Mouse (Mus musculus) left cerebral cortex, postnatal 25 days (tissue): ENCODE data around the gene Gja1. TPM values are rescaled to one million over a fixed set of nuclear protein-coding genes. Genes with fewer than 3 reads are reported as not detected.
A peak's percentile ranks its signal among the peaks of the same experiment; 100 is the strongest.
"Not testable (repeated sequence)": the region's sequence is repeated elsewhere in the genome, so short reads cannot be mapped to it uniquely, and the experiment has no call there.

Experiments
- DNase-seq, 2 experiments: peaks; one replicate each; pipeline ENCODE4 v3.0.0; 2022; ENCODE audit warnings: low spot score in 2 of 2, mixed read lengths in 1 of 2
- intact Hi-C: fragments of 180-260 bp; cut with DNase I; formaldehyde crosslinking; loops from one replicate; pipeline ENCODE4 v1.15.1; 2025
- total RNA-seq, 2 experiments: library from RNA; stranded (reverse); gene quantifications; 2 replicates each; pipeline ENCODE4 v1.2.3; 2021

Gja1 gene
- 100 to 1,000 TPM; 191 to 208 TPM for total RNA-seq

DNA sequence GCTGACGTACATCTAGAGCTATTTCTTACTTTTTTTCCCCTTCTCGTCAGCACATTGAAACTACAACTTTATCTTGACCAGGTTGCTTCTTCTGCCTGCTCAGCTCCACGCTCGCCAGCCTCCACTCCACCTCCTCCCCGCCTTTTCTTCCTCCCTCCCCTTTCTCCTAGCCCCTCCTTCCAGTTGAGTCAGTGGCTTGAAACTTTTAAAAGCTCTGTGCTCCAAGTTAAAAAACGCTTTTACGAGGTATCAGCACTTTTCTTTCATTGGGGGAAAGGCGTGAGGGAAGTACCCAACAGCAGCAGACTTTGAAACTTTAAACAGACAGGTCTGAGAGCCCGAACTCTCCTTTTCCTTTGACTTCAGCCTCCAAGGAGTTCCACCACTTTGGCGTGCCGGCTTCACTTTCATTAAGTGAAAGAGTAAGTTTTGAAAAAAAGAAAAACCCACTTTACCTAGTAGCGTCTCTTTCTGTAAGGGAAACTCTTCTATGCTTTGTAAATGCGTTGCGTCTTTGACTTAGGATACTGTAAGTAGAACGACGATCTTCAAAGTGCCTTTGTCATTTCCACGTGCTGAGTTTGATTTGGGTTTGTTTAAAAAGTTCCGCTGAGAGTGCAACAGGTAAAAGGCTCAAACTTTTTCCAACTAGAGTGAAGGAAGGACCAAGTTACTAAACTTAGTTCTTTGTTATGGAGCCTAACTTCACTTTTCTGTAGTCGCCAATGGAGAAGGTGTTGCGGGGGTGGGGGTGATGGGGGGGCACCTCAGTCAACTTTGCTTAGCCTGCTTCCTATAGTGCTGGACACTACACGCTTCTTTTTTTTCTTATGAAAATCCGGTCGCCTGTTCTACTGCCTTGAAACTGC lies at the start of gene Gja1:
TSS of gene Gja1 (plus strand) at position 234 of the 869 bp plus-strand sequence.
- intact Hi-C loops, result loop anchor here (5.0 to 10.0 kb wide), 4 partner anchors 165 to 467 kb away; no protein-coding TSS in a partner anchor
- peak; percentile 4 to 29 for DNase-seq

GRCm38 (mm10) chr10:56338851-56339489 lies 38.2 kb upstream of the Gja1 start:
- peak; percentile 83 to 86 for DNase-seq
- intact Hi-C loops, result loop anchor here (2.0 to 10.0 kb wide), 3 partner anchors 232 to 1784 kb away; partner anchors contain the start of gene Msl3l2

GRCm38 (mm10) chr10:56360472-56360871 lies 16.7 kb upstream of the Gja1 start:
- intact Hi-C loops, result no loop called here
- DNase-seq, result no peak

GRCm38 (mm10) chr10:56369073-56369472 lies 8.1 kb upstream of the Gja1 start:
- peak; percentile 79 to 80 for DNase-seq

DNA sequence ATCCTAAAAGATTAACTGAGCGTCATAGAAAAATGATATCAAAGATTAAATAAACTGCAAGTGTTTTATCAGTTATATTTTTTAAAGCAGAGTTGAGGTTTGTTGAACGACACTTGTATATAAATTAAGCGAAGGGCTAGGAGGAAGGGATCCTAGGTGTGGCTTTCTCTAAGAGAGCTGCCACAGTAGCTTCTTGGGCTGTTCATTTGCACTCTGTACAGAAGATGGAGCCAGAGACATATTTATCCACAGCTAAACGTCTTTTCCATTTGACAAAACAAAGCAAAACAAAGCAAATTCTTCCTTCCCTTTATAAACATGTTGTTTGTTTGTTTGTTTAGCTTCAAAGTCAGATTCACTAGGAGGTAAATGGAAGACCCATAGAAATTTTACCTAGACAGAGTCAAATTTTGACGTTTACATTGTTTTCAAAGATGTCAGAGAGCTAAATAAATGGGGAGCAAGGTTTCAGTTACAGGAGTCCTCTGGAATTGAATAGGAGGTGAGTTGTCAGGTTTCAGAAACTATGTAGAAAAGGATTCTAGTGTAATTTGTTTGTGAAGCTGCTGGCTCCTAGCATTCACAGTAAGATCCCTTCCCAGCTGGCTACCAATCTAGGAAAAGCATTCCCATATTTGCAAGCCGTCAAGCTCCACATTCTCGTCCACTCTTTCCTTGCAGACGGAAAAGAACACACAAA lies 4.0 kb upstream of the Gja1 start:
- intact Hi-C loops, result loop anchor here (1.0 to 10.0 kb wide), 4 partner anchors 472 to 1074 kb away; no protein-coding TSS in a partner anchor
- DNase-seq, result peak; percentile 7 to 35

More at GRCm38 (mm10) chr10:56369073-56369472, 8.1 kb upstream of the Gja1 start:
- intact Hi-C loops, result loop anchor here (1.0 kb wide), 1 partner anchor 948 kb away; no protein-coding TSS in a partner anchor

DNA sequence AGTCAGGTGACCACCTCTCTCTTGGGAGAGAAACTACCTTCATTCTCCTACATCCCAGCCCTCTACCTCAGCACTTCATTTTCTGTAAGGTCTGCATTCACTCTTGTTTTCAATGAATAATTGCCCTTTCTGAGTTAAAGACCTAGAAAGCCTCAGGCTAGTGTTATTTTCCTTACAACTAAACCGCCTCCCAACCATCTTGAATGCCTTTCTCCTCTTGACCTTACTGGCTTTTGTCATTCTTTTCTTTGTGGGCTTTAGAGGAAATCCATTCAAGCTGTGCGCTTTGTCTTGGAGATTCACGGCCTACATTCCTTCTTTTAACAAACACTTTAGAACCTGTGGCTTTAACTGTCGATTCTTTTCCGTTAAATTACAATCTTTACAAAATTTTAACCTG lies 3.0 kb upstream of the Gja1 start:
- intact Hi-C loops, result loop anchor here (5.0 to 10.0 kb wide), 2 partner anchors 471 to 1073 kb away; no protein-coding TSS in a partner anchor
- DNase-seq, result no peak

DNA sequence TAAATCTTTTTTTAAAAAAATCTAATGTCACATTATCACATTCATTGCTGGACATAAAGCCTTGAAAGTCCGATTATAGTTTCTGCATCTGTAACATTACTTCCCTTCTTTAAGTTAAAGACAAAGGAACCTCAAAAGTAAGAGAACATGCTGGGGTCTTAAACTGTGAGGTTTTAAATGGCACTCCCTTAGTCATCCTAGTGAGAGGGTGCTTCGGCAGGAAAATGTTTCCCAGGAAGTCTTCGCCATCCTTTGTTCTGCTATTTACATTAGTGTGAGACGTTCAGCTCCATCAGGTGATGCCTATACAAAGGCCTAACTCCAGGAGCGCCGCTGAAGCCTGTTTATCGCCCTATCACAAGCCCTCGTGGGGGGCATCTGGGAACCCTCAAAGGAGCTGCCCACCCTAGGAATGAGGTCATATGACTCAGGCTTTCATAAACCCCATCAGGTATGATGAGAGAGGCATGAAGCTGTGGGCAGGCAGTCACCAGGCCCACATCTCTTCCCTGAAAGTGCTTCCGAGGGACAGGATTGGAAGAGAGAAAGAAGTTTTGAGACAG lies 1.1 kb upstream of the Gja1 start:
- intact Hi-C loops, result loop anchor here (5.0 to 10.0 kb wide), 4 partner anchors 166 to 469 kb away; no protein-coding TSS in a partner anchor
- DNase-seq, result no peak

DNA sequence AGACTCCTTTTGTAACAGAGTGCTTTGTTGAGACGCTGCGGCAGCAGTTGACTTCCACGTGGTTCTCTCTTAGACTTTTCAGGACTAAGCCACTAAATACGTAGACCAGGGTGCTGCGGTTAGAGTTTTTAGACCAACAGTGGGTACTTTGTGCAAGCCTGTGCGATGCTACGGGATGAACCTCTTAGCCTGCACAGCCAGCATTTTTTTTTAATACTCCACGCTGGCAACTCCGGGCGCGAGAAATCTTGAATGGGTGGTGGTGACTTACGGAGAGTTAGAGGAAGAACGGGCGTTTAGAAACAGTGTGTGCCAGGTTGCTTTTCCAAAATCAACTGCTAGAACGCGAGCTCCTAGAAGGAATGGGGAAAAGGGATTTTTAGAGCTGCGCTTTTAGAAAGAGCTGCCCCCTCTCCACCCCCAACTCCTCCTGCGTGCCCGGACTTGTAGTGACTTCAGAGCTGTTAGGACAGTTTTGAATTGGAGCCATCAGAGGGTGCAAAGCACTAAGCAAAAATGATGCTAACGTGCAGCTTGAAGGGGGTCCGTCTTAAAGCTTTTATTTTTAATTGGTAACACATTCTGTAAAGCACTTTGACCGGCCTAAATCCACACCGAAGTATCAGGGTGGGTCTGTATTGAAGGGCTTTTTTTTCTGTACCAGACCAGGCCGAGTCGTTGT lies 977 bp downstream of the Gja1 start:
- intact Hi-C loops, result loop anchor here (5.0 to 10.0 kb wide), 4 partner anchors 164 to 467 kb away; no protein-coding TSS in a partner anchor
- DNase-seq, result peak; percentile 8 to 17

DNA sequence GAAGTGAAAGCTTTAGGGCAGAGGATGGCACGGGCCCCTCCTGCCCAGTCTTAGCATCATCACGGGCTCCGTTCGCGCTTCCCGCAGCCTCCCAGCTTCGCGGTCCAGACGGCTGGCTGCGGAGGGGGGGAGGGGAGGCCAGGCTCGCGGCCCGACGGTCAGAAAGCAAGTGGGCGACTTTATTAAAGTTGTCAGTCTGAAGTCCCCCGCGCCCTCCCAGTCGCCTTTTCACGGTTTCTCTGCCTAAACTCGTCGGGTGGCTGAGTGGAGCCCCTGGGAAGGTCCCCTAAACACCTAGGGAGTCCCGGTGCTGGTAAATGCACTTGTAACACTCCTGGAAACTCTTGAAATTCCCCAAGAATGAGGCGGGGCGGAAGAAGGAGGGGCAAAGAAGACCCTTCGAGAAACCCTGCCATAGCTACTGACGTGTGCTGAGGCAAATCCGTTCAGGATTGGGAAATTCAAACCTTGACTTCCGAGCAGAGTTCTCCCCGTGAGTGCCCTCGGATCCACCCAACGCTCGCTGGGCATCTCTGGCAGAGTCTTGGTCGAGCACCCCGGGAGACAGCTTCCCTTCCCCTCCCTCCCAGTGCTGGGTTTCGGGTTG lies 1.6 kb downstream of the Gja1 start:
- DNase-seq, result peak; percentile 10 to 14
- intact Hi-C loops, result loop anchor here (5.0 to 10.0 kb wide), 4 partner anchors 164 to 466 kb away; no protein-coding TSS in a partner anchor

DNA sequence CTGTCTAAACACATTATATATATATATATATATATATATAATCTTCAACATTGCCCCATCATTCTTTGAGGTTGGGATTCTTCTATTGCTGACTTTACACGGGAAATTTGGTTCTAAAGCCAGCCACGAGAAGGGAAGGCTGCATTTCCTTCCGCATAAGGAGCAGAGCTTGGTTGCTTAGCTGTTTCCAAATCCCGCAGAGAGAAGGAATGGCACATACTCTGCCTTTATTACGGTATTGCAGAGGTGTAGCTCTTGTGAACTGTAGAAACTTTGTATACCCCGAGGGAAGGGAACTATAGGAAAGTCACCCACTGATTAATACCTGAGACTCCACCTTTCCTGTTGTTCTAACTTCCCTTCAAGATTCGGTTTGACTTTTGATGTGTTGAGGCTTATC lies 2.6 kb downstream of the Gja1 start:
- no peak for DNase-seq
- intact Hi-C loops, result loop anchor here (5.0 to 10.0 kb wide), 4 partner anchors 163 to 465 kb away; no protein-coding TSS in a partner anchor

GRCm38 (mm10) chr10:56385195-56386109 lies 8.3 kb downstream of the Gja1 start:
- intact Hi-C loops, result no loop called here
- DNase-seq, result no peak

DNA sequence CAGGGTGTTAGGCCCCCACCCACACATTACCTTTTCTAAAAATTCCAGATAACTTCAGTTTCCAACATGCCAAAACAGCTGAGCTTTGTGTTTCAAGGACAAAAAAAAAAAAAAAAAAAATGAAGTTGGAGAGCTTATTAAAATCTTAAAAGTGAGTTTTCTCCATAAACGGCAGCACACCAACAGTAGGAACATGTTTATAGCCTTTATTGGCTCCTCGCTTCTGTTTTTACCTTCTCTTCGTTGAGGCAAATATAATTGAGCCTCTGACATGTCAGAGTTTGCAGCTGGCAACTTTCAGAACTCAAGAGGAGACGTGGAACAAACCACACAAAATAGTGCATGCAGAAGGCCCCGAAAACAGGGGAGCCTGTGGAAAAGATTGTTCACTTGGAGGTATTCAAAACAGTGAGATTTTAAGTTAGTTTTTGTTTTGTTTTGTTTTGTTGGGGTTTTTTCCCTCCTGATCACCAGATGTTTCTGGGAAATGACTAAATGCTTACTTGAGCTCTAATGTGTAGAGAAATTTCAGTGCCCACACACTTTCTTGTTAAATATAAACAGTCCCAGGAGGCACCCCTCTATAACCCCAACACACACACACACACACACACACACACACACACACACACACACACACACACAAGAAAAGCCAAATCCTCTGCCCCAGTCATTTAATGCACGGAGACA lies 16.1 kb downstream of the Gja1 start:
- DNase-seq, result no peak
- intact Hi-C loops, result no loop called here

- DNase-seq, intact Hi-C loops: not testable (repeated sequence)
These were observed 16.8 kb downstream of the Gja1 start for GRCm38 (mm10) chr10:56393815-56394417.

DNA sequence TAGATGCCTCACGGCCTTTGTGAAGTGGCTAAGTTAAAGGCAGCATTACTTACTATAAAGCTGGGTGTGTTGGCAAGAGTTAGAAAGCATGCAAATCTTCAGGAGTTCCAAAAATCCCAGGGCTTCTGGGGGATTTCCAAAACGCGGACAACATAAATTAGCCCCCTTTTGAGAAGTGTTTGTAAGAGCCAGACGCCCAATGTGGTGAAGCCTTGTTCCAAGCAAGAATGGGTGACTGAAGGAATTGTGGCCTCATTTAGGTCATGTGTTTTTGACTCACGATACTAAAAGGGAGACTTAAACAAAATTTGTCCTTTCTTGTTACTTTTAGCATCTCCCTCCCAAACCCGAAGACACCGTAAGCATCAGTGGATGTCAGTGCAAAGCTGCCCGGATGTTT lies 20.7 kb downstream of the Gja1 start:
- intact Hi-C loops, result no loop called here
- DNase-seq, result no peak

- intact Hi-C loops, result no loop called here
- DNase-seq, result no peak
These were observed 21.2 kb downstream of the Gja1 start for GRCm38 (mm10) chr10:56398310-56398709.

GRCm38 (mm10) chr10:56401396-56401795 lies 24.3 kb downstream of the Gja1 start:
- intact Hi-C loops, DNase-seq: not testable (repeated sequence)
